Mouse (Mus musculus): Measurements from ENCODE around the gene Rln3.

Rln3 gene

GRCm38 (mm10) chr8:84065457-84066072 is 20.8 kb upstream of the Rln3 start:
- in situ Hi-C loops (cut with MboI, MseI) = no loop called here

- in situ Hi-C loops (cut with MboI, MseI) = no loop called here
Observed at GRCm38 (mm10) chr8:84065037-84065436, 20.2 kb upstream of the Rln3 start, which contains the start of gene Gm10643. TSS of gene Gm10643 (minus strand) at chr8:84065137.

- in situ Hi-C loops (cut with MboI, MseI) = no loop called here
Observed at GRCm38 (mm10) chr8:84063861-84064610, 19.2 kb upstream of the Rln3 start.

- in situ Hi-C loops (cut with MboI, MseI) = no loop called here
Observed at GRCm38 (mm10) chr8:84060245-84060644, 15.4 kb upstream of the Rln3 start.

GRCm38 (mm10) chr8:84059226-84059625 is 14.4 kb upstream of the Rln3 start:
- in situ Hi-C loops (cut with MboI, MseI) = loop anchor here (5.0 kb wide), 2 partner anchors 38 to 63 kb away; no protein-coding TSS in a partner anchor

- in situ Hi-C loops (cut with MboI, MseI) = loop anchor here (5.0 kb wide), 2 partner anchors 39 to 64 kb away; no protein-coding TSS in a partner anchor
Observed at GRCm38 (mm10) chr8:84057827-84058226, 13.0 kb upstream of the Rln3 start.

- in situ Hi-C loops (cut with MboI, MseI) = no loop called here
Observed at GRCm38 (mm10) chr8:84053229-84053628, 8.4 kb upstream of the Rln3 start.

- in situ Hi-C loops (cut with MboI, MseI) = no loop called here
Observed at GRCm38 (mm10) chr8:84052746-84053145, 7.9 kb upstream of the Rln3 start.

GRCm38 (mm10) chr8:84048171-84048570 is 3.4 kb upstream of the Rln3 start:
- in situ Hi-C loops (cut with MboI, MseI) = no loop called here

GRCm38 (mm10) chr8:84046505-84046904 is 1.7 kb upstream of the Rln3 start:
- in situ Hi-C loops (cut with MboI, MseI) = no loop called here

- in situ Hi-C loops (cut with MboI, MseI) = no loop called here
Observed at GRCm38 (mm10) chr8:84044103-84044502, 697 bp downstream of the Rln3 start.

- in situ Hi-C loops (cut with MboI, MseI) = no loop called here
Observed at GRCm38 (mm10) chr8:84042948-84043342, 1.9 kb downstream of the Rln3 start.

- in situ Hi-C loops (cut with MboI, MseI) = no loop called here
Observed at GRCm38 (mm10) chr8:84042066-84042947, 2.5 kb downstream of the Rln3 start, which contains the start of gene Il27ra. TSS of gene Il27ra (minus strand) at chr8:84042589.

- in situ Hi-C loops (cut with MboI, MseI) = loop anchor here in 1 of 2 experiments (5.0 kb wide), 1 partner anchor 93 kb away; no protein-coding TSS in a partner anchor
Observed at GRCm38 (mm10) chr8:84039050-84039449, 5.8 kb downstream of the Rln3 start.

GRCm38 (mm10) chr8:84038015-84038414 is 6.8 kb downstream of the Rln3 start:
- in situ Hi-C loops (cut with MboI, MseI) = loop anchor here in 1 of 2 experiments (5.0 kb wide), 1 partner anchor 94 kb away; no protein-coding TSS in a partner anchor

- in situ Hi-C loops (cut with MboI, MseI) = no loop called here
Observed at GRCm38 (mm10) chr8:84032777-84033176, 12.0 kb downstream of the Rln3 start.

GRCm38 (mm10) chr8:84029272-84029671 is 15.5 kb downstream of the Rln3 start:
- in situ Hi-C loops (cut with MboI, MseI) = no loop called here

GRCm38 (mm10) chr8:84027449-84027848 is 17.4 kb downstream of the Rln3 start:
- in situ Hi-C loops (cut with MboI, MseI) = no loop called here

GRCm38 (mm10) chr8:84025863-84026262 is 18.9 kb downstream of the Rln3 start:
- in situ Hi-C loops (cut with MboI, MseI) = no loop called here

GRCm38 (mm10) chr8:84024171-84024570 is 20.6 kb downstream of the Rln3 start:
- in situ Hi-C loops (cut with MboI, MseI) = no loop called here

- in situ Hi-C loops (cut with MboI, MseI) = no loop called here
Observed at GRCm38 (mm10) chr8:84023631-84024030, 21.2 kb downstream of the Rln3 start.

GRCm38 (mm10) chr8:84023085-84023484 is 21.7 kb downstream of the Rln3 start:
- in situ Hi-C loops (cut with MboI, MseI) = no loop called here
